Mouse (Mus musculus) frontal cortex, adult 2 months (tissue): ENCODE results near the gene Rapsn. TPM values are rescaled to one million over a fixed set of nuclear protein-coding genes. Genes with fewer than 3 reads are reported as not detected.

ENCODE experiments used
- DNase-seq, 2 experiments: peaks; one replicate each; pipeline ENCODE4 v3.0.0; 2022; ENCODE audit warnings: low spot score in 1 of 2; ENCODE audit errors: extremely low spot score in 1 of 2
- polyA plus RNA-seq: library from polyadenylated mRNA; depleted of rRNA; stranded (reverse); fragments of >200 nt; gene quantifications from 2 replicates; pipeline ENCODE4 v1.2.3, GENCODE M21; 2012; rRNA removed

Rapsn gene
- polyA plus RNA-seq, 1 experiment: 1.1 TPM

GRCm38 (mm10) chr2:91078314-91079025 is 43.0 kb downstream of the Rapsn start:
- no peak for DNase-seq

- DNase-seq: no peak
These were observed 43.6 kb downstream of the Rapsn start for GRCm38 (mm10) chr2:91079026-91079384.

- DNase-seq: no peak
These were observed 45.5 kb downstream of the Rapsn start for GRCm38 (mm10) chr2:91080784-91081513.

GRCm38 (mm10) chr2:91081775-91082695 is 46.6 kb downstream of the Rapsn start, which contains the start of gene Spi1:
TSS of gene Spi1 (plus strand) at chr2:91082390.
- DNase-seq: no peak

GRCm38 (mm10) chr2:91082844-91083243 is 47.4 kb downstream of the Rapsn start:
- no peak for DNase-seq

GRCm38 (mm10) chr2:91083366-91083940 is 48.0 kb downstream of the Rapsn start:
- no peak for DNase-seq

GRCm38 (mm10) chr2:91084179-91084820 is 48.9 kb downstream of the Rapsn start:
- DNase-seq: no peak

- no peak for DNase-seq
These were observed 50.3 kb downstream of the Rapsn start for GRCm38 (mm10) chr2:91085494-91086391.

- no peak for DNase-seq
These were observed 51.2 kb downstream of the Rapsn start for GRCm38 (mm10) chr2:91086392-91087237.

- DNase-seq: no peak
These were observed 52.0 kb downstream of the Rapsn start for GRCm38 (mm10) chr2:91087453-91087852.

GRCm38 (mm10) chr2:91088987-91089386 is 53.6 kb downstream of the Rapsn start:
- DNase-seq: no peak

- peak in 1 of 2 experiments; percentile 58 for DNase-seq
These were observed 54.8 kb downstream of the Rapsn start for GRCm38 (mm10) chr2:91090208-91090607.

- peak in 1 of 2 experiments; percentile 68 for DNase-seq
These were observed 55.4 kb downstream of the Rapsn start for GRCm38 (mm10) chr2:91090827-91091226.

Other genes starting within 250 kb of the Rapsn start
- 137 and 149 TPM in 2 replicates for gene Mtch2, start 188.5 kb upstream of the Rapsn start, polyA plus RNA-seq
- 443 and 446 TPM in 2 replicates for gene C1qtnf4, start 149.8 kb upstream of the Rapsn start, polyA plus RNA-seq
- gene Kbtbd4, start 130.9 kb upstream of the Rapsn start, polyA plus RNA-seq: 24.5 and 28.2 TPM in 2 replicates
- gene Ndufs3, start 130.8 kb upstream of the Rapsn start, polyA plus RNA-seq: 216 and 222 TPM in 2 replicates
- 107 and 127 TPM in 2 replicates for gene Celf1, start 95.2 kb upstream of the Rapsn start, polyA plus RNA-seq
- 183 and 195 TPM in 2 replicates for gene Psmc3, start 18.4 kb downstream of the Rapsn start, polyA plus RNA-seq
- gene Slc39a13, start 34.8 kb downstream of the Rapsn start, polyA plus RNA-seq: 53.8 and 54.3 TPM in 2 replicates
- 9.7 and 12.0 TPM in 2 replicates for gene Spi1, start 46.8 kb downstream of the Rapsn start, polyA plus RNA-seq
- gene Mybpc3, start 82.5 kb downstream of the Rapsn start, polyA plus RNA-seq: 0.30 and 0.61 TPM in 2 replicates
- 142 and 155 TPM in 2 replicates for gene Madd, start 148.2 kb downstream of the Rapsn start, polyA plus RNA-seq
- gene Nr1h3, start 167.2 kb downstream of the Rapsn start, polyA plus RNA-seq: 7.4 and 8.8 TPM in 2 replicates
- gene Acp2, start 167.3 kb downstream of the Rapsn start, polyA plus RNA-seq: 30.4 and 35.6 TPM in 2 replicates
- gene Ddb2, start 201.4 kb downstream of the Rapsn start, polyA plus RNA-seq: 37.8 and 39.2 TPM in 2 replicates
- 70.8 and 81.0 TPM in 2 replicates for gene Pacsin3, start 220.3 kb downstream of the Rapsn start, polyA plus RNA-seq
- 39.1 and 42.0 TPM in 2 replicates for gene Arfgap2, start 229.4 kb downstream of the Rapsn start, polyA plus RNA-seq